Mouse (Mus musculus): Measurements from ENCODE around the gene Celsr3. TPM values are rescaled to one million over a fixed set of nuclear protein-coding genes. Genes with fewer than 3 reads are reported as not detected.

The Celsr3 gene
- total and polyA plus RNA-seq, 2 experiments from 2014 or later: 5.8 to 86.4 TPM

DNA sequence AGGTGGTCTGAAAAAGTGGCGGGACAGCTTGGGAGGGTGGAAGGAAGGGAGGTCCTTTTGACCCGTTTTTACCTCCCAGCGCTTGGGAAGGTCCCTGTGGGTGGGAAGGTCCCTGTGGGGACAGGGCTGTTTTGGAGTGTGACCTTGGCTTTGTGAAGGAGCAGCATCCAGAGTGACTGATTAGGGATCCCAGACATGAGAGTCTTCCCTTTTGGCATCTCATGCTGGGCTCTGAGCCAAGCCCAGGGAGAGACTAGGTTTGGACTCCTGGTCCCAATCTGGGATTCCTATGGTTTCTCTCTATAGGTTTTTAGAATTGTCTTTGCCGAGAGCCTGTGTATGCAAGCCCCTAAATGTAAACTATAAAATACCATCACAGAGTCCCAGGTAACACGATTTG is 15.6 kb upstream of the Celsr3 start:
- H3K9ac ChIP-seq (replicated peaks; ENCODE audit: low read length): no peak overlapping the region
- ATAC-seq: no peak
- H3K36me3 ChIP-seq (ENCODE audit: insufficient read depth, low read length): peaks cover 51% of the 10 kb centered on the region
- DNase-seq (ENCODE audit: low spot score): no peak
- no peak overlapping the region for H3K4me3 ChIP-seq (ENCODE audit: low read length)
- no peak overlapping the region for H3K27ac ChIP-seq
- H3K4me1 ChIP-seq (ENCODE audit: insufficient read depth, low read length): peaks cover 12% of the 10 kb centered on the region
- no peaks in the 10 kb centered on the region for H3K27me3 ChIP-seq (ENCODE audit: insufficient read depth, low read length)
- H3K4me2 ChIP-seq (ENCODE audit: low read depth, low read length): no peak overlapping the region
- 72% methylated on average over 5 of the region's 5 CpGs for WGBS
- no peaks in the 10 kb centered on the region for H3K9me3 ChIP-seq (ENCODE audit: low read length)
- TF ChIP-seq CTCF (IDR thresholded peaks at IDR 0.05; ENCODE audit: low read depth): no peak

DNA sequence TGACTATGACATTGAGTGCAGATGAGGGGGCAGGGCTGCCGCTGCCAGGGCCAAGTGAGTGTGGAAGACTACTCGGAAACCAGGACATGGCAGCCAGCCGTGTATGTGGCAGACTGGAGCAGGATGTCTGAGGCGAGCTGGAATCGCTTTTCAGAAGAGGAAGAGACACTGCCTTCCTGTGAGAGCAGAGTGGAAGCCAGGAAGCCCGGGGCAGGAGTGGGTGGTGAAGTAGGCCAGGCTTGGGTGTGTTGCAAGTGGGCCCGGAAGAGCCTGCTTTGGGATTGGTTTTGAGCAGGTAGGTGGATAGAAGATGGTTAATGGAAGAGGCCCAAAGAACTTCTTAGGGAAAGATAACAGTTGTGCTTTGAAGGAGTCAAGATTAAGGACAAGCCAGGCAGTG is 10.6 kb upstream of the Celsr3 start:
- H3K27me3 ChIP-seq (ENCODE audit: insufficient read depth, low read length): no peaks in the 10 kb centered on the region
- WGBS: 84% methylated on average over 7 of the region's 7 CpGs
- no peak for TF ChIP-seq CTCF (IDR thresholded peaks at IDR 0.05; ENCODE audit: low read depth)

DNA sequence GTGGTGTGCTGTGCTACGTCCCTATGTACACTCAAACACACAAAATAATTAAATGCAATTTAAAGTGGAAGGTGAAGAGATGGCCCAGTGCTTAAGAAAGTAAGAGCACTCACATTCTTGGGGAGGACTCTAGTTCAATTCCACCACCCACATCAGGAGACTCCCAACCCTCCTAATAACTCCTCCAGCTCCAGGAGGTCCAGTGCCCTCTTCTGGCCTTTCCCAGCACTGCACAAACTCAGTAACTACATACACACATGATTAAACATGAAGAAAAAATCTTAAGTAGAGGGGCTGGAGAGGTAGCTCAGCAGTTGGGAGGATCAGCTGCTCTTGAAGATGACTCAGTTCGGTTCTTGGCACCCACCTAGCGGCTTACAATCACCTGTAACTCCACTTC is 6.6 kb upstream of the Celsr3 start:
- WGBS: 54% methylated on average over 3 of the region's 3 CpGs

More for the DNA sequence above, 10.6 kb upstream of the Celsr3 start:
- Histone ChIP-seq H3K9me3 (ENCODE audit: low read length) (no peaks in the 10 kb centered on the region), H3K36me3 (ENCODE audit: insufficient read depth, low read length) (peaks cover 56% of the 10 kb centered on the region), H3K27ac (no peak overlapping the region), H3K4me2 (ENCODE audit: low read depth, low read length) (no peak overlapping the region), H3K4me3 (ENCODE audit: low read length) (no peak overlapping the region), H3K9ac (replicated peaks; ENCODE audit: low read length) (no peak overlapping the region), H3K4me1 (ENCODE audit: insufficient read depth, low read length) (no peaks in the 10 kb centered on the region)
- ATAC-seq: no peak
- DNase-seq (ENCODE audit: low spot score): no peak

DNA sequence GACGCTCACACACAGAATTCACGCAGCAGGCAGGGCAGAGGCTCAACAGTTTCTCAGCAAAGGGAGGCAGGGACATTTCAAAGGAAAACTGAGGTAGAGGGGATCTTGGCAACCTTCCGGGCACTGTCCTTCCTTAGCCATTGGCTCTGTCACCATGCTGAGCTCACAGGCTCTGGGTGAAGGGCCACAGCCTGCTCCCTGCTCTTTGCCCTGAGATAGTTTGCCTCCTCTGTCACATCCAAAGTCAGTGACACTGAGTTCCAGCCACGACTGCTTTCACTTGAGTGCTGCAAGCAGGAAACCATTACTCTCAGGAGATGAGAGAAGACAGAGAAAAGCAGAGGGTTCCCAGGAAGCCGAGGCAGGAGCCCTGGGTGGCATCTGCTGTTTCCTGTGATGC is 6.0 kb upstream of the Celsr3 start:
- Histone ChIP-seq H3K27me3 (ENCODE audit: insufficient read depth, low read length) (no peaks in the 10 kb centered on the region), H3K27ac (no peak overlapping the region), H3K4me2 (ENCODE audit: low read depth, low read length) (no peak overlapping the region), H3K9me3 (ENCODE audit: low read length) (no peaks in the 10 kb centered on the region), H3K36me3 (ENCODE audit: insufficient read depth, low read length) (peaks cover 25% of the 10 kb centered on the region), H3K4me1 (ENCODE audit: insufficient read depth, low read length) (no peaks in the 10 kb centered on the region), H3K9ac (replicated peaks; ENCODE audit: low read length) (no peak overlapping the region), H3K4me3 (ENCODE audit: low read length) (no peak overlapping the region)
- DNase-seq (ENCODE audit: low spot score) (no peak), ATAC-seq (no peak)
- no peak for TF ChIP-seq CTCF (IDR thresholded peaks at IDR 0.05; ENCODE audit: low read depth)
- 67% methylated on average over 5 of the region's 5 CpGs for WGBS

More for the DNA sequence above, 6.6 kb upstream of the Celsr3 start:
- no peak overlapping the region for H3K4me2 ChIP-seq (ENCODE audit: low read depth, low read length)
- H3K9ac ChIP-seq (replicated peaks; ENCODE audit: low read length): no peak overlapping the region
- H3K4me1 ChIP-seq (ENCODE audit: insufficient read depth, low read length): no peaks in the 10 kb centered on the region
- ATAC-seq (peak; percentile 43; the same call in 1 of the 2 replicates), DNase-seq (ENCODE audit: low spot score) (peak; percentile 75)
- H3K9me3 ChIP-seq (ENCODE audit: low read length): no peaks in the 10 kb centered on the region
- peak; percentile 78 for TF ChIP-seq CTCF (IDR thresholded peaks at IDR 0.05; ENCODE audit: low read depth)
- peaks cover 30% of the 10 kb centered on the region for H3K36me3 ChIP-seq (ENCODE audit: insufficient read depth, low read length)
- no peak overlapping the region for H3K27ac ChIP-seq
- no peaks in the 10 kb centered on the region for H3K27me3 ChIP-seq (ENCODE audit: insufficient read depth, low read length)
- H3K4me3 ChIP-seq (ENCODE audit: low read length): no peak overlapping the region

DNA sequence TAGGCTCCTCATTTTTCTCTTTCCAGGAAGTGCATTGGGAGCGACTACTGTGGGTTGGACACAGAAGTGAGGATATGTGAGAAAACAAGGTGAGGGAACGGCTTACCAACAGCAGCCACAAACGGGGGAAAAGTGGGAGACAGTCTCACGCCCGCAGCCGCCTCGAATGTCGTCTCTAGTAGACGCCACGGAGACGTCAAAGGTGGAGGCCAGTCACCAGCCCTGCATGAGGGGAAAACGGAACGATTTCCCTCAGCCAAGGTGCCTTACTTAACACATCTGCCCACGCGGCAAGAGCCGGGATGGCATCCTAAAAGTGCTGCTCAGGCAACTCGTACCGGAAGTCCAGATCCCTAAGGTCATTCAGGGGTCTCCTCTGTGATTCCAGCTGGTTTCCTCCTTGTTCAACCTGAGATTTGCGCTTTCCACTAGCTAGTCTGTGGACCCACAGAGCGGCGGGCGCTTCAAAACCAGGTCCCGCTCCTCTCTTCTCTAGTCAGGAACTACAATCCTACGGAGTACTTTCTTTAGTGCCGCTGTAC is 1.9 kb upstream of the Celsr3 start:
- Histone ChIP-seq H3K27me3 (ENCODE audit: insufficient read depth, low read length) (no peaks in the 10 kb centered on the region; the same call in 1 of the 2 replicates), H3K36me3 (ENCODE audit: insufficient read depth, low read length) (peaks cover 13% of the 10 kb centered on the region; the same call in 1 of the 2 replicates), H3K9ac (replicated peaks; ENCODE audit: low read length) (peak overlapping the region; percentile 81), H3K9me3 (ENCODE audit: low read length) (no peaks in the 10 kb centered on the region), H3K4me3 (ENCODE audit: low read length) (peak overlapping the region; percentile 70), H3K4me1 (ENCODE audit: insufficient read depth, low read length) (peaks cover 6% of the 10 kb centered on the region; the same call in 1 of the 2 replicates), H3K27ac (peak overlapping the region; percentile 90), H3K4me2 (ENCODE audit: low read depth, low read length) (peak overlapping the region; percentile 71)
- peak; percentile 1; the same call in 1 of the 2 replicates for ATAC-seq
- TF ChIP-seq CTCF (IDR thresholded peaks at IDR 0.05; ENCODE audit: low read depth): peak; percentile 35
- 4% methylated on average over 25 of the region's 25 CpGs for WGBS
- DNase-seq (ENCODE audit: low spot score): peak; percentile 66

DNA sequence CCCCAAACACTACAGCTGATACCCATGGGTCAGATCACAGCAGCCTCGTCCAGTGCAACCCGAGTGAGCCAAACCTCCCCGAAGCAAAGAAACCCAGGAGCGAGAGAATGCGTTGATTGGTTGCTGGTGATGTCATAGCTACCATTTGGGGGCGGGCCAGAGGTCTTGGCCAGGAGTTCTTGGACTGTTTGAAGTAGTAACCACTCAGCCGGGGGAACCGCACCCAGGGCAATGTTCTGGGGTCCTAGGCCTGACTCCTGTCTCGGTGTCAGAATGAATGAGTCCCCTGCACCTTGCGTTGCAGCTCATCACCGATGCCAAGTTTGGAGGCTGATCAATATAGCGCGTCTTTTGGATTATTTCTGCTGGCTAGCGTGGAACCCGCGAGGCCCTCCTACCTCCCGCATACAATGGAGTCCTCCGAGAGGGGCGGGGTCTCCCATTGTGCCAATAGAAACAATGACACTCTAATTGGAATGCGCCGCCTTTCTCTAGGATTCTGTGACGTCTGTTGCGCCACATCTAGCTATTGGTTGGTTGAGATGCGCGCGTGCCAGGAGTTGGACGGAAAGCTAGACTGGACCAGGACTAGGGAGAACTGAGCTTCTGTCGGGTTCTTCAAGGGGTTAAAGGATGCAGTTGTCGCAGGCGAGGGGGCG is 1.2 kb upstream of the Celsr3 start:
- Histone ChIP-seq H3K9ac (replicated peaks; ENCODE audit: low read length) (peak overlapping the region; percentile 81), H3K9me3 (ENCODE audit: low read length) (no peaks in the 10 kb centered on the region), H3K4me1 (ENCODE audit: insufficient read depth, low read length) (peaks cover 10% of the 10 kb centered on the region; the same call in 1 of the 2 replicates), H3K4me2 (ENCODE audit: low read depth, low read length) (peak overlapping the region; percentile 71), H3K27me3 (ENCODE audit: insufficient read depth, low read length) (no peaks in the 10 kb centered on the region; the same call in 1 of the 2 replicates), H3K36me3 (ENCODE audit: insufficient read depth, low read length) (peaks cover 18% of the 10 kb centered on the region; the same call in 1 of the 2 replicates), H3K27ac (peak overlapping the region; percentile 90), H3K4me3 (ENCODE audit: low read length) (peak overlapping the region; percentile 70)
- ATAC-seq: peak; percentile 91
- DNase-seq (ENCODE audit: low spot score): peak; percentile 98
- under 1% methylated on average over 31 of the region's 31 CpGs for WGBS
- no peak for TF ChIP-seq CTCF (IDR thresholded peaks at IDR 0.05; ENCODE audit: low read depth)

Data from hindbrain, postnatal 0 days (tissue).